ENCODE assay signal across 26 mouse cellular contexts in the genomic region with DNA sequence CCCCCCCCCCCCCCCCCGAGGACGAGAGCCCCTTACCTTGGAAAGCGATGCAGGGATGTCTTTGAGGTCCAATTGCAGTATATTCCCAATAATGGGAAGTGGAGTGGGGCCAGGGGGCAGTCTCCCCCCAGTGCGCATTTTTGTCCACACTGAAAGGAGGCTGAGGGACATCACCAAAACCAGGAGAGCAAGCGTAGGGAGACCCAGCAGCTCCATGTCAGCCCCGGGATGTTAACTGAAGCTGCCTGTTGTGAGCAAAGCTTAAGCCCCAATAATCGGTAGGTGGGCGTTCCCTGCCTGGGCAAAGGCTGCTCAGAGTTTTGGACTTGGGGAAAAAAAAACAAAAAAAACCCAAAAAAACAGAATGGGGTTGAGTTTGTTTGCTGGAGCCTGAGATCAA. TPM values are rescaled to one million over a fixed set of nuclear protein-coding genes. Genes with fewer than 3 reads are reported as not detected.
DNase-seq lines count a peak whose midpoint lies in the region; ATAC-seq and TF ChIP-seq lines count a peak whose summit lies in the region.
"Had no signal": no experiment of that assay in that cellular context is flagged by ENCODE, and none has a peak within 500 bp of the region (broad histone marks: within the 10 kb centered on the region; RNA-seq: fewer than 3 reads in every experiment).

A gene (minus strand): TSS at position 237 of the 400 bp plus-strand sequence.

- no peak within 1 kb of the TSS for H3K9ac ChIP-seq in heart, embryonic 11.5 days (ENCODE audit: low read depth, low read length)
- no peak within 1 kb of the TSS for H3K9ac ChIP-seq in liver, embryonic 14.5 days (replicated peaks)
- H3K9ac ChIP-seq in liver, embryonic 12.5 days = no peak within 1 kb of the TSS
- peak within 1 kb of the TSS; percentile 30 for H3K9ac ChIP-seq in liver, postnatal 0 days (replicated peaks)
- H3K9ac ChIP-seq: embryonic facial prominence, embryonic 13.5 days; forebrain, embryonic 12.5 days; forebrain, embryonic 15.5 days; hindbrain, embryonic 12.5 days; hindbrain, embryonic 15.5 days had no signal

- peak; percentile 78 for DNase-seq in heart, adult 11 months
- DNase-seq in liver, embryonic 14.5 days (ENCODE audit: low read depth in 3 of 3, low spot score in 3 of 3) = no peak
- DNase-seq in liver, postnatal 0 days = peak; percentile 40
- DNase-seq in thymus, postnatal 36 days = no peak
- DNase-seq: adrenal gland, adult 8-10 months; cerebellum, adult 11-12 months; cerebellum, adult 8-10 months; cerebellum, postnatal 10 days; cerebellum, postnatal 36 days; embryo, embryonic 11 days; gastrocnemius, postnatal 25 days; heart, adult 2 months had no signal

- no peak for TF ChIP-seq CTCF in liver, embryonic 14.5 days (IDR thresholded peaks at IDR 0.05; ENCODE audit: low read depth)
- TF ChIP-seq CTCF in liver, postnatal 0 days (IDR thresholded peaks at IDR 0.05; ENCODE audit: low read depth) = no peak

- no peaks in the 10 kb centered on the region for H3K27me3 ChIP-seq in heart, embryonic 11.5 days (ENCODE audit: control insufficient read depth, insufficient read depth, low read length)
- no peaks in the 10 kb centered on the region for H3K27me3 ChIP-seq in liver, embryonic 14.5 days (ENCODE audit: control insufficient read depth, insufficient read depth, low read length)
- H3K27me3 ChIP-seq in liver, embryonic 12.5 days (replicated peaks) = no peaks in the 10 kb centered on the region
- H3K27me3 ChIP-seq in liver, postnatal 0 days (ENCODE audit: insufficient read depth, low read length) = no peaks in the 10 kb centered on the region
- H3K27me3 ChIP-seq: embryonic facial prominence, embryonic 13.5 days; forebrain, embryonic 12.5 days; forebrain, embryonic 15.5 days; hindbrain, embryonic 12.5 days; hindbrain, embryonic 15.5 days had no signal

- WGBS in heart, embryonic 11.5 days (ENCODE audit: insufficient replicate concordance) = 67% methylated on average over 8 of the region's 8 CpGs
- whole genome bisulfite sequencing in liver, embryonic 14.5 days (ENCODE audit: insufficient replicate concordance) = 57% methylated on average over 8 of the region's 8 CpGs
- 67% methylated on average over 6 of the region's 8 CpGs for WGBS in liver, embryonic 12.5 days (ENCODE audit: insufficient replicate concordance)
- WGBS in liver, postnatal 0 days (ENCODE audit: insufficient replicate concordance) = 61% methylated on average over 8 of the region's 8 CpGs

- no peak for ATAC-seq in heart, embryonic 11.5 days (replicated peaks; ENCODE audit: insufficient number of reproducible peaks, low FRiP score, low TSS enrichment)
- ATAC-seq in liver, embryonic 14.5 days (ENCODE audit: insufficient read depth) = no peak
- ATAC-seq in liver, embryonic 12.5 days = no peak
- peak; percentile 47; the same call in 1 of the 2 replicates for ATAC-seq in liver, postnatal 0 days
- ATAC-seq: CD4-positive, CD25-positive, alpha-beta regulatory T cell, adult 4 months; forebrain, embryonic 15.5 days had no signal

- no peak within 1 kb of the TSS for H3K4me3 ChIP-seq in heart, embryonic 11.5 days (ENCODE audit: low read depth, low read length)
- H3K4me3 ChIP-seq in liver, embryonic 14.5 days (ENCODE audit: insufficient read depth in 1 of 2, low read depth in 2 of 2, low read length in 2 of 2) = no peak within 1 kb of the TSS
- H3K4me3 ChIP-seq in liver, embryonic 12.5 days = no peak within 1 kb of the TSS
- H3K4me3 ChIP-seq in liver, postnatal 0 days (ENCODE audit: low read depth, low read length) = peak within 1 kb of the TSS; percentile 26; the same call in 1 of the 2 replicates
- H3K4me3 ChIP-seq: embryonic facial prominence, embryonic 10.5 days; embryonic facial prominence, embryonic 13.5 days; erythroblast, embryonic 14.5 days; forebrain, embryonic 12.5 days; forebrain, embryonic 15.5 days; heart, adult 2 months; heart, embryonic 10.5 days; hindbrain, embryonic 12.5 days; hindbrain, embryonic 15.5 days had no signal

- H3K27ac ChIP-seq in heart, embryonic 11.5 days (ENCODE audit: low read depth, low read length) = no peak within 1 kb of the TSS
- H3K27ac ChIP-seq in liver, embryonic 14.5 days = no peak within 1 kb of the TSS
- H3K27ac ChIP-seq in liver, embryonic 12.5 days = no peak within 1 kb of the TSS
- H3K27ac ChIP-seq in liver, postnatal 0 days (ENCODE audit: low read depth) = peak within 1 kb of the TSS; percentile 51; the same call in 1 of the 2 replicates
- H3K27ac ChIP-seq: embryonic facial prominence, embryonic 10.5 days; embryonic facial prominence, embryonic 13.5 days; forebrain, embryonic 12.5 days; forebrain, embryonic 15.5 days; heart, adult 2 months; heart, embryonic 10.5 days; hindbrain, embryonic 12.5 days; hindbrain, embryonic 15.5 days had no signal

- no peak for TF ChIP-seq EP300 in liver, embryonic 14.5 days (IDR thresholded peaks at IDR 0.05; ENCODE audit: low read depth)
- no peak for TF ChIP-seq EP300 in liver, postnatal 0 days (IDR thresholded peaks at IDR 0.05; ENCODE audit: low read depth)

- H3K9me3 ChIP-seq in heart, embryonic 11.5 days (replicated peaks; ENCODE audit: control insufficient read depth, low read length) = no peaks in the 10 kb centered on the region
- no peaks in the 10 kb centered on the region for H3K9me3 ChIP-seq in liver, embryonic 14.5 days (ENCODE audit: control insufficient read depth, low read length)
- no peaks in the 10 kb centered on the region for H3K9me3 ChIP-seq in liver, embryonic 12.5 days (replicated peaks)
- no peaks in the 10 kb centered on the region for H3K9me3 ChIP-seq in liver, postnatal 0 days (ENCODE audit: low read length)
- H3K9me3 ChIP-seq: embryonic facial prominence, embryonic 10.5 days; embryonic facial prominence, embryonic 13.5 days; forebrain, embryonic 12.5 days; forebrain, embryonic 15.5 days; heart, embryonic 10.5 days; hindbrain, embryonic 12.5 days; hindbrain, embryonic 15.5 days had no signal

- no peaks in the 10 kb centered on the region; the same call in 1 of the 2 replicates for H3K4me1 ChIP-seq in heart, embryonic 11.5 days (ENCODE audit: control insufficient read depth, insufficient read depth, low read length)
- peaks cover 0 to 10% of the 10 kb centered on the region in 2 experiments; a peak in 2 of 4 replicates for H3K4me1 ChIP-seq in liver, embryonic 14.5 days (replicated peaks; ENCODE audit: control insufficient read depth in 2 of 2, insufficient read depth in 2 of 2, low read length in 1 of 2)
- no peaks in the 10 kb centered on the region for H3K4me1 ChIP-seq in liver, embryonic 12.5 days
- peaks cover 4% of the 10 kb centered on the region for H3K4me1 ChIP-seq in liver, postnatal 0 days (ENCODE audit: insufficient read depth)
- H3K4me1 ChIP-seq: embryonic facial prominence, embryonic 13.5 days; forebrain, embryonic 12.5 days; forebrain, embryonic 15.5 days; hindbrain, embryonic 12.5 days; hindbrain, embryonic 15.5 days had no signal

- no peaks in the 10 kb centered on the region for H3K36me3 ChIP-seq in heart, embryonic 11.5 days (ENCODE audit: control insufficient read depth, insufficient read depth, low read length)
- no peaks in the 10 kb centered on the region for H3K36me3 ChIP-seq in liver, embryonic 14.5 days (replicated peaks; ENCODE audit: control insufficient read depth, insufficient read depth, low read depth)
- no peaks in the 10 kb centered on the region for H3K36me3 ChIP-seq in liver, embryonic 12.5 days
- H3K36me3 ChIP-seq in liver, postnatal 0 days (replicated peaks; ENCODE audit: insufficient read depth, low read length) = no peaks in the 10 kb centered on the region
- H3K36me3 ChIP-seq: embryonic facial prominence, embryonic 10.5 days; forebrain, embryonic 12.5 days; forebrain, embryonic 15.5 days; heart, embryonic 10.5 days had no signal

- no peak within 1 kb of the TSS for H3K4me2 ChIP-seq in heart, embryonic 11.5 days
- 0 out of 2 replicates have a peak within 1 kb of the TSS, but pooled peaks have one; percentile 11 for H3K4me2 ChIP-seq in liver, embryonic 14.5 days (ENCODE audit: low read depth)
- no peak within 1 kb of the TSS for H3K4me2 ChIP-seq in liver, embryonic 12.5 days
- H3K4me2 ChIP-seq in liver, postnatal 0 days (ENCODE audit: low read depth, low read length) = peak within 1 kb of the TSS; percentile 47; the same call in 1 of the 2 replicates
- H3K4me2 ChIP-seq: embryonic facial prominence, embryonic 13.5 days; forebrain, embryonic 12.5 days; forebrain, embryonic 15.5 days; hindbrain, embryonic 12.5 days; hindbrain, embryonic 15.5 days had no signal

RNA-seq across cellular contexts. Expression of the gene that starts here (rescaled TPM):
- polyA plus RNA-seq in heart, embryonic 11.5 days (2014; fragmentation: Nextera tagmentation; extraction: Ambion mirVana) = 0.20 TPM in 1 of 2 replicates, not detected in the other
- polyA plus RNA-seq in liver, embryonic 14.5 days (2012; rRNA removed) = 9.9 and 10.5 TPM in 2 replicates
- 20.7 and 23.4 TPM in 2 replicates for polyA plus RNA-seq in liver, embryonic 14.5 days (2014; fragmentation: Nextera tagmentation; extraction: Ambion mirVana)
- polyA plus RNA-seq in liver, embryonic 12.5 days (2016; fragmentation: Nextera tagmentation; extraction: Ambion mirVana) = 5.4 and 6.2 TPM in 2 replicates
- 75.8 and 85.1 TPM in 2 replicates for polyA plus RNA-seq in liver, postnatal 0 days (2015; fragmentation: Nextera tagmentation; extraction: Ambion mirVana)
- polyA plus RNA-seq: C2C12; CD4-positive, CD25-positive, alpha-beta regulatory T cell, adult 4 months; embryonic facial prominence, embryonic 10.5 days; embryonic facial prominence, embryonic 13.5 days; erythroblast, embryonic 14.5 days; forebrain, embryonic 12.5 days; forebrain, embryonic 15.5 days; heart, adult 2 months; heart, embryonic 14.5 days; heart, postnatal 0 days; hindbrain, embryonic 12.5 days; hindbrain, embryonic 15.5 days had no signal

Comparison
In these comparisons a context has a peak if more than half of its experiments do, and no peak if none do; other contexts are left out.
1. DNase-seq: peak in heart, adult 11 months (single experiment) and liver, postnatal 0 days (single experiment); none in liver, embryonic 14.5 days (0 of 3) and thymus, postnatal 36 days (0 of 2).
2. H3K4me2 ChIP-seq: peak in liver, embryonic 14.5 days (single experiment) and liver, postnatal 0 days (single experiment); none in heart, embryonic 11.5 days (single experiment) and liver, embryonic 12.5 days (single experiment).